Mouse (Mus musculus) embryonic facial prominence, embryonic 14.5 days (tissue): ENCODE results near the gene Nxf3. TPM values are rescaled to one million over a fixed set of nuclear protein-coding genes. Genes with fewer than 3 reads are reported as not detected.
A peak's percentile ranks its signal among the peaks of the same experiment; 100 is the strongest.
"Not testable (repeated sequence)": the region's sequence is repeated elsewhere in the genome, so short reads cannot be mapped to it uniquely, and the experiment has no call there.

Experiments used
- ATAC-seq: fragments of 200-750 bp; cut with Nextera tagmentation; 2 replicates; pipeline ENCODE4 v1.8.0; 2017; ENCODE audit warnings: low read depth, moderate number of reproducible peaks, moderate TSS enrichment
- DNase-seq: peaks from one replicate; pipeline ENCODE4 v3.0.0-alpha.2; 2015; ENCODE audit warnings: low spot score
- H3K27ac ChIP-seq: fragments of 300-500 bp; sonication (generic); replicated peaks from 2 replicates; pipeline ENCODE4 v1.5.1; 2014; ENCODE audit warnings: low read depth, mild to moderate bottlenecking, low read length, moderate library complexity
- H3K27me3 ChIP-seq: fragments of 300-500 bp; sonication (generic); replicated peaks from 2 replicates; pipeline ENCODE4 v1.6.1; 2014; ENCODE audit warnings: low read length; ENCODE audit not compliant: control insufficient read depth, insufficient read depth
- H3K36me3 ChIP-seq: fragments of 300-500 bp; sonication (generic); 2 replicates; pipeline ENCODE4 v1.6.1; 2014; ENCODE audit warnings: low read length, mixed read lengths; ENCODE audit not compliant: control insufficient read depth, insufficient read depth
- H3K4me1 ChIP-seq: fragments of 300-500 bp; sonication (generic); 2 replicates; pipeline ENCODE4 v1.6.1; 2014; ENCODE audit warnings: antibody characterized with exemption, low read length; ENCODE audit not compliant: control insufficient read depth, insufficient read depth
- H3K4me2 ChIP-seq: fragments of 300-500 bp; sonication (generic); 2 replicates; pipeline ENCODE4 v1.6.1; 2014; ENCODE audit warnings: low read depth, mild to moderate bottlenecking, low read length, moderate library complexity, mixed read lengths
- H3K4me3 ChIP-seq: fragments of 300-500 bp; sonication (generic); 2 replicates; pipeline ENCODE4 v1.5.1; 2014; ENCODE audit warnings: low read depth, mild to moderate bottlenecking, low read length
- H3K9ac ChIP-seq: fragments of 300-500 bp; sonication (generic); 2 replicates; pipeline ENCODE4 v1.6.1; 2014; ENCODE audit warnings: low read depth, mild to moderate bottlenecking, low read length, moderate library complexity, mixed read lengths
- H3K9me3 ChIP-seq: fragments of 300-500 bp; sonication (generic); 2 replicates; pipeline ENCODE4 v1.6.1; 2016; ENCODE audit warnings: low read length; ENCODE audit not compliant: control insufficient read depth
- WGBS: fragments of 180-500 bp; shearing (Covaris S2); extraction: QIAGEN DNeasy Blood & Tissue Kit; methylation state at CpG from one replicate; pipeline ENCODE4 v1.1.7; 2014; 5-methylcytosine and 5-hydroxymethylcytosine counted together
- polyA plus RNA-seq: library from polyadenylated mRNA; unstranded; fragments of >200 nt; fragmentation: Nextera tagmentation; extraction: Ambion mirVana; gene quantifications from 2 replicates; pipeline ENCODE4 v1.2.1, GENCODE M21; 2014

The Nxf3 gene
- polyA plus RNA-seq, 1 experiment from 2014 or later: 0.06 TPM

DNA sequence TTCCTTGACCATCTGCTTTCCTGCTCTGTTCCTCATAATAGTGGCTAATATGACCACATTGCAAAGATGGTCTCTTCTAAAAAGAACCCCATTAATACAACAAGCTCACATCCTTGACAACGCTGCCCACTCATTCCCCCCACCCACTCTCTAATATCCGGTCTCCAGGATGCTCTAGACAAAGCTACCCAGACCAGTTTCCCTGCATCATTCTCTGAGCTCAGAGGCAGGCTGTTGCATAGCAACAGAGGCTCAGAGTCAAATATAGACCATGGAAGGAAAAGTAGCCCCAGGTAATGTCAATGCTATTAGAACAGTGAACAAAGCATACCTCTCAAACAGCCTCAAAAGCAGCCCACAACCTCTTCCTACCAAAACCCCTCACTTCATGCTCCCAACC is 9.4 kb upstream of the Nxf3 start:
- no peak for DNase-seq
- H3K36me3 ChIP-seq: no peaks in the 10 kb centered on the region
- H3K9me3 ChIP-seq: no peaks in the 10 kb centered on the region
- no peak overlapping the region for H3K9ac ChIP-seq
- no peak overlapping the region for H3K4me3 ChIP-seq
- H3K27me3 ChIP-seq: peaks cover 2% of the 10 kb centered on the region; the same call in 1 of the 2 replicates
- H3K27ac ChIP-seq: no peak overlapping the region
- no peak for ATAC-seq
- WGBS: 55% methylated on average over 2 of the region's 2 CpGs
- H3K4me1 ChIP-seq: no peaks in the 10 kb centered on the region
- no peak overlapping the region for H3K4me2 ChIP-seq

DNA sequence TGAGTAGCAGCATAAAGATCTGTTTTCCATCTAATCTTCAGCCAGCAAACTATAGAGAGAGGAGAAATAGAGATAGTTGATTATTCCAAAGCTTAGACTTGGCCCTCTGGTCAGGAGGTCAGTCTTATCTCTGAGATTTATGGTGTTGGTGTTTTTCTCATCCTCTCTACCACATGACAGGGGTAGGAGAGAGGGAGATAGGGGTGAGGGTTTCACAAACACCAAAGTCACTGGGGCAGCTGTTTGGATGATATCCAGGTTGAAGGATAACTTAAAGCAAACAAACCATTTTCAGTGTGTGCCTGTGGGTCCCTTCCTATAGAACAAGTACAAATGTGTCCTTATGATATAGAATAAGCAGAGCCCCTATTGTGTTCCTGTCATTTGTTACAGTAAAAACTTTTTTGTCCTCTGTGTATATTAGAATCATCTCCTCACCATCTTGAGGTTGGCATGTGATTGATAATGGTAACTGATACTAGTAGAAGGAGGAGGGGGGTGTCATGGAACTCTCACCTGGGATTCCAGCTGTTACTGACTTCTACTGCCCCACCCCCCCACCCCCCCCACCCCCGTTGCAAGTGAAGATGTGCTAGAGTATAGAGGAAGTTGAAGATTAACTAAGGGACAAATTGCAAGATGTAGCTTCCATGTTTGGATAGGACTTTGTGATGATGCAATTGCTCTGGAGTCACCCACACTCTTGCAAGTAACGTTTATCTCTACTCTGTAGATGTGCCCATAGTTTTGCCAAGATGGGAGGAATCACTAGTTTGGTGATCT is 7.6 kb upstream of the Nxf3 start:
- 38% methylated on average over 2 of the region's 2 CpGs for WGBS
- DNase-seq (no peak), ATAC-seq (no peak)
- no peak overlapping the region for H3K4me2 ChIP-seq
- no peaks in the 10 kb centered on the region for H3K4me1 ChIP-seq
- H3K4me3 ChIP-seq: no peak overlapping the region
- H3K9ac ChIP-seq: no peak overlapping the region
- H3K27me3 ChIP-seq: peaks cover 2% of the 10 kb centered on the region; the same call in 1 of the 2 replicates
- H3K36me3 ChIP-seq: no peaks in the 10 kb centered on the region
- no peak overlapping the region for H3K27ac ChIP-seq
- no peaks in the 10 kb centered on the region for H3K9me3 ChIP-seq

DNA sequence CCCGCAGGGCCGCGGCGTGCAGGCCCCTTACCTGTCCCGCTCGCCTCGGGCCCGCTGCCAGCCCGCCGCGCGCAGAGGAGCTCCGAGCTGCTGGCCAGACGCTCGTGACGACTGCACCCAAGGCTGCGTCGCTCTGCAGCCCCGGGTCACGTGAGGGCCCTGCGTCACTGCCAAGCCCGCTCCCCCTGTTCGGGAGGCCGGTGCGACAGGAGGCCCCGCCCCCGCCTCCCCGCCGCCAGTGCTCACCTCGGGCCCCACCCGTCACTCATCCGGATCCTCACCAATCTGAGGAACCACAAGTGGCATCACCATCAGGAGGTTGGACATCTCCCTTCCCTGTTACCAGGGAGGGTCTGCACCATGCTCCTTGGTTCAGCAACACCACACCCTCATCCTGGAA is 17.0 kb downstream of the Nxf3 start, which contains the start of gene Bex2:
Gene Bex2 (minus strand): TSS at position 217 of the 400 bp plus-strand sequence.
- H3K36me3 ChIP-seq, H3K9me3 ChIP-seq, H3K27ac ChIP-seq, H3K4me1 ChIP-seq, H3K27me3 ChIP-seq: not testable (repeated sequence)
- H3K4me3 ChIP-seq: peak within 1 kb of the TSS; percentile 37
- peak; percentile 98 for ATAC-seq
- peak within 1 kb of the TSS; percentile 40; the same call in 1 of the 2 replicates for H3K9ac ChIP-seq
- no CpG with 5 or more reads among the region's 32 CpGs for WGBS
- peak within 1 kb of the TSS; percentile 44 for H3K4me2 ChIP-seq
- DNase-seq: peak; percentile 0

DNA sequence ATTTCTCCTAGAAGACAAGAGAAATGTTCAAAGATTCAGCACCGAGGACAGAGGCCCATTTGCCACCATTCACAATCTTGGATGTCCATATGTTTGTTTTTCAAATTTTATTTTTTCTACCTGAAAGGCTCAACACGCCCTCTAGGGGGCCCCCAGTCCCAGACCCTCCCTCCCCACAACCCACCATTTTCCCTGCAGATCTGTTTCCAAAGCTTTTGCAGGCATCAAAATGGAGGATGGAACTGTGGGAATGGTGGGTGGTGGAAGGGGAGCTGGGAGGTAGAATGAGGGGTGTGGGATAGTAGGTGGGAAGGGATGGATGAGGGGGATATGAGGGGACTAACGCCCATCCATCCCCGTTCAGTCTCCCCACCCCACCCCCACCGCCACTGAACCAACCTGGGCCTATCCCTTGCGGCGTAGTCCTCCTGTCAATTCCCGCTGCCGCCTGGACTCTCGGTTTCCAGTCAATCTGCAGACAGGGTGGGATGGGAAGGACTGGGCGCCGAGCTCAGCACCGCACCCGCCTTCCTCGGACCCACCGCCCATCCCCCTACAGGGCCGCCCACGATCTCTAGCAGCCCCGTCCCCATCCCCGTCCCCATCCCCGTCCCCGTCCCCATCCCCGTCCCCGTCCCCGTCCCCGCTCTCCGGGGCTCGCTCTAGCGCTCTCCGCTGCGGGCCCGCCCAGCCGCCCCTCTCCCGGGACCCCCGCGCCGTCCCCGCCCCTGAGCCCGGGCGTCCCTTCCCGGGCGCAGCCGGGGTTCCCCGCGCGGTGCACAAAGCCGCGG is 17.7 kb downstream of the Nxf3 start:
- not testable (repeated sequence) for H3K27me3 ChIP-seq, H3K4me1 ChIP-seq, H3K27ac ChIP-seq, H3K9me3 ChIP-seq, H3K36me3 ChIP-seq
- DNase-seq: peak; percentile 43
- H3K4me3 ChIP-seq: peak overlapping the region; percentile 37
- H3K9ac ChIP-seq: peak overlapping the region; percentile 40; the same call in 1 of the 2 replicates
- ATAC-seq: peak; percentile 56
- peak overlapping the region; percentile 44 for H3K4me2 ChIP-seq
- WGBS: 21% methylated on average over 13 of the region's 48 CpGs

DNA sequence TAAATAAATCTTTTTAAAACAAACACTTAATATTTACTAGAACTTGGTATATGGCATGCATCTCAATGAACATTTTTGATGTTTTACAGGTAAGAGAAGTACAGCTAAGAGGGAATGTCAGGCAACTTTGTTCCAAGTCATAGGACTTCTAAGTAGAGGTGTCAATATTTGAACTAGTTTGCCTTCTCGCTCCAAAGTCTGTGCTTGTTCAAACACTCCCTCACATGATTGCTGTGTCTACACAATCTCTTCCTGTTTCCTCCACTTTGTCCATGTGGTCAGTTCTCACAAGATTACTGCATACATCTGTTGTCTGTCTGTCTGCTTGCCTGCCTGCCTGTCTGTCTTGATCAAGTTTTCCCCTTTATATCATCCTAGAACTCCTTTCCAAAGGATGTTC is 24.4 kb downstream of the Nxf3 start:
- H3K4me2 ChIP-seq: no peak overlapping the region
- H3K9me3 ChIP-seq: no peaks in the 10 kb centered on the region
- no peak overlapping the region for H3K9ac ChIP-seq
- H3K27me3 ChIP-seq: no peaks in the 10 kb centered on the region
- 73% methylated on average over 1 of the region's 1 CpGs for WGBS
- no peak for DNase-seq
- H3K27ac ChIP-seq: no peak overlapping the region
- ATAC-seq: no peak
- H3K4me1 ChIP-seq: no peaks in the 10 kb centered on the region
- no peaks in the 10 kb centered on the region for H3K36me3 ChIP-seq
- H3K4me3 ChIP-seq: no peak overlapping the region

DNA sequence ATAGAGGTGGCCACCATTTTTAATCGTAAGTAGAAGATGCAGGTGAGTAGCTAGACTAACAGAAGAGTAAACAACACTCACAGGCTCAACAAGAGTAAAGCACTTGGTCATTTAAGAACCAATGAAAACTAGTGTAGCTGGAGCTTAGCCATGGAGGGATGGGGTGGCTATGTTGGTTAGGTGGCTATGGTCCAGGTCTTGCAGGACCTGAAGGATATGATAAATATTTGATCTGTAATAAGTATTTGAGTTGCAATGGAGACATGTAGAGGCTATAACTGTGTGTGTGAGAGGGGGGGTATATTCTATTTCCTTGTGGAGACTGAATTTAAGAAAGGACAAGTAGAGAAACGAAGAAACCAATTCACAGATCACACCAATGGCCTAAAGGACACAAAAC is 33.8 kb downstream of the Nxf3 start:
- Histone ChIP-seq H3K9ac (no peak overlapping the region), H3K4me3 (no peak overlapping the region), H3K9me3 (no peaks in the 10 kb centered on the region), H3K36me3 (no peaks in the 10 kb centered on the region), H3K4me2 (no peak overlapping the region), H3K27ac (no peak overlapping the region), H3K4me1 (no peaks in the 10 kb centered on the region), H3K27me3 (no peaks in the 10 kb centered on the region; the same call in 1 of the 2 replicates)
- DNase-seq (no peak), ATAC-seq (no peak)
- WGBS: 75% methylated on average over 2 of the region's 2 CpGs

DNA sequence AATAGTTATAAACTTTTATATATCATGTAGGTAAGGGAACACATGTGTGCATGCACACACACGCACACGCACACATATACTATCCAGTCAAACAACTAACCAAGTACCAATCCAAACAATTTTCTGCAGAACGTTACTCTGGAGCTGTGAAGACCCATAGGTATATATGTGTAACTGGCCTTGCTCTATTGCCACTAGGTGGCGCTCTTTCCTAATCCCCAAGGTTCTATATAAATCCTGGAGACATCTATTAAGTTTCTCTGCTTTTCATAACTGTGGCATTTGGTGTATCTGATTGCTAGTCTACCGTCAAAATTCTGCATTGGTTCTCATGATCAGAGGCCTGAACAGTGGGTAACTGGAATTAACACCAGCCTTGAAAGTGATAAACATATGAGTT is 37.5 kb downstream of the Nxf3 start:
- Histone ChIP-seq H3K27ac (no peak overlapping the region), H3K4me3 (no peak overlapping the region), H3K4me2 (no peak overlapping the region), H3K9me3 (no peaks in the 10 kb centered on the region), H3K36me3 (no peaks in the 10 kb centered on the region), H3K9ac (no peak overlapping the region), H3K27me3 (no peaks in the 10 kb centered on the region; the same call in 1 of the 2 replicates), H3K4me1 (no peaks in the 10 kb centered on the region)
- DNase-seq (peak; percentile 85), ATAC-seq (peak; percentile 60; the same call in 1 of the 2 replicates)
- WGBS: 17% methylated on average over 5 of the region's 5 CpGs

DNA sequence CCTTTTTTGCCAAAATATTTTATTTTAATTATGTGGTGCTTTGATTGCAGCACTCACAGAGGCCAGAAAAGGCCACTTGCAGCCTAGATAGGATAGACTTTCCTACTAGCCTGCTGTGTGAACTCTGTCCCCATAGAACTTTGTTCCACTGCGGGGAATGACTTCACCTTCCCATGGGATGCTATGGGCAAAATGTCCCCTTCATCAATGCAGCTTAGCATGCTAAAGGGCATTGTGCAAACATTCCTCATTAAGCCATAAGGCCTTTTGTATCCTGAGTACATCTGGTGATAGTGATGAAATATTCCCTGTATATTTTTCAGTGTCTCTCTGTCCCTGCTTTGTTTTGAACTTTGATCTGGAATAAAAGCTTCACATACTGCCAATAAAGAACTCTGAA is 41.3 kb downstream of the Nxf3 start:
- DNase-seq (no peak), ATAC-seq (no peak)
- Histone ChIP-seq H3K9ac (no peak overlapping the region), H3K4me1 (no peaks in the 10 kb centered on the region), H3K27ac (no peak overlapping the region), H3K36me3 (no peaks in the 10 kb centered on the region), H3K27me3 (no peaks in the 10 kb centered on the region; the same call in 1 of the 2 replicates), H3K4me2 (no peak overlapping the region), H3K4me3 (no peak overlapping the region), H3K9me3 (no peaks in the 10 kb centered on the region)
- 78% methylated on average over 1 of the region's 1 CpGs for WGBS
